Mouse (Mus musculus) fibroblast of lung, adult 2 months (primary cell): Measurements from ENCODE around the gene Ppp1r1b.
A peak's percentile ranks its signal among the peaks of the same experiment; 100 is the strongest.

Source experiments
- DNase-seq: peaks from one replicate; pipeline ENCODE4 v3.0.0-alpha.2; 2011; ENCODE audit warnings: low read depth

Ppp1r1b gene

DNA sequence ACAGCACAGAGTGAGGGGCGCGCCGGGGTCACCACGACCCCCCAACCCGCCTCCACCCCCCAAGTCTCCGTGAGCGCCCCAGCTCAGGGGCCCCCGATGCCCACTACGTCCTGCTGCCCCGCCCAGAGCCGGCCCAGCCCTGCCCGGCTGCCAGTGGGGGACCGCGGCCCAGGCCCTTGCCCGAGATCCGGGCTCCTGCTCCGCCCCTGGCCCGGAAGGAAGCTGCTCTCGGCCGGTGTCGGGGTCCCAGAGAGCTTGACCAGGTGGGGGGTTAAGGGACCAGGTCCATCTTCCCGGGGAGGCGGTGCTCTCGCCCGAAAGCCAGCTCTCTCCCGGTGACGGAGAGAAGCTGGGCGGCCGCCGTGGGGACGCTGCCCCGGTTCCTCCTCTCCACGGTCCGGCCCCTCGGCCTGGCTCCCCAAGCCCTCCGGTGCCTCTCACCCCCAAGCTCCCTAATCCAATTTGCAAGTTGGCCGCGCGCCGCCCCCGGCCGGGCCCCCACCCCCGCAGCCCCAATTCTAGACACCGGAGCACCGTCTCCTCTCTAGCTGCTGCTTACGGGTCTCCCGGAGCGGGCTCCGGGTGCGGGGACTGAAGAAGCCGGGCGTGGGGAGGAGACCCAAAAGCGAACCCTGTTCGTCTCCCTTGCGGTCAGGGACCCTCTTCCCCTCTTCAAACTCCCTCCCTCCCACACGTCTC, 19.7 kb upstream of the Ppp1r1b start:
- DNase-seq = no peak

DNA sequence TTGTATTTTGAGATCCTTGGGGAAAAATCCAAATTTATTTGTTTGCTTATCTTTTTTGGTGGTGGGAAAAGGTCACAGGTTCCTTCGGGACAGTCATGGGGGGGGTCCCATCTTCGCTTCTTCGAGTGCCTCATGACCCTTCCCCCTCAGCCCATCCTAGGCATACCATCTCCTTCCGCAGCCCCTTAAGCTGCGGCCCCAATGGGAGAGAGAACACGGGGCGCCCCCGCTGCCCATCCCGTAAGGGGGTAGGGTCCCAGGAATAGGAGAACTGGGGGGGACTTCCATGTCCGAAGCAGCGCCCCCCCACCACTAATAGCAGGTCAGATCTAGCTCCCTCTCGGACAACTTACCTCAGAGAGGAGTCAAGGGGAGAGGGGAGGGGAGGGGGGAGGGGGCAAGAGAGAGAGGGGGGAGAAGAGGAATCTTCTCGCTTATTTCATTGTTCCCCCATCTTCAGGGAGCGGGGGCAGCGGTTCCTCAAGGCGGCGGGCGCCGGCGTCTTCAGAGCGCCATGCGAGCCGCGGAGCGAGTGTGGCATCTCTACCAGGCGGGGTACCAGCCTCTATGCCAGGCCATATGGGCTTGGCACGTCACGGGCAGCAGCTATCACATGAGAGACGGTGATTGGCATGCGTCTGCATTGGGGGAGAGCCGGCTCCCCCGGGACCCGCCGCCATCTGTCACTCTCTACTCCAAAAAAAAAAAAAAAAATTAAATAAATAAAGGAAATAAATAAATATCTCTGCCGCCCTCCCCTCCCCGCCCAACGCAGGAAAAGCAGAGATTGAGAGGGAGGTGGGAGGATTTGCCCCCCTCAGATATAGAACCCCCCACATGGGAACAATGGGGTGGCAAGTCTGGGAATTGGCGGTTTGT, 18.9 kb upstream of the Ppp1r1b start, which contains the start of gene Neurod2:
Gene Neurod2 (minus strand): TSS at position 568 of the 879 bp plus-strand sequence.
- DNase-seq = no peak

DNA sequence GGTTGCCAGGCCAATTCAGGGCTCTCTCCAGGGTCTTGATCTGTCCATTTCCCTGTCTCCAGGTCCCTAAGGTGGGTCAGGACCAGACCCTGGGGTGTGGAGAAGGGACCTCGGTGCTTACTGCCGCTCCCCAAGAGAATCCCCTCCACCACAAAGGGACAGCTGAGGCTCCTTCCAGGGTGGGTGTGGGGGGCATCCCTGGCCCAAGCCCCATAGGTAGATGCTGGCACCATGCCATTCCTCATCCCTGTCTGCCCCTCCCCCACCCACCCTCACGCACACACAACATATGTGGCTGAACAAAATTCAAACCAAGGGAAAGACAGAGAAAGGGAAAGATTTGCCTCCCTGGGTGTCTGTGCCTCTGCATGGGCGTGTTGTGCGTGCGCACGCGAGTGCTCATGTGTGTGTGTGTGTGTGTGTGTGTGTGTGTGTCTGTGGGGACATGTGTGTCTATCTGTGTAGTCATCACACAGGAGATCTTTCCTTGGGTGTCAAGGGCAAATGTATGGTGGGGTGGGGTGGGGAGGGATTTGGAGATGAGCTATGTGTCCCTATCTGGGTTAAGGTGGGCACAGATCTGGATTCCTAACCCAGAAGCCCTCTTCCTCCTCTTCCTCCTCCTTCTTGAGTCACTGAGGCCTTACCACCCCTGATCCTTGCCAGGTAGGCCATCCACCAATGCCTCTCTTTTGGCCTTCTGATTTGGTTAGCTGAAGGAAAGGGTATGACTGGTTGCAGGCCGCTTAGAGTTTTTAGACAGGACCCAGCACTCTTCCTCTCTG, 18.1 kb upstream of the Ppp1r1b start:
- no peak for DNase-seq

DNA sequence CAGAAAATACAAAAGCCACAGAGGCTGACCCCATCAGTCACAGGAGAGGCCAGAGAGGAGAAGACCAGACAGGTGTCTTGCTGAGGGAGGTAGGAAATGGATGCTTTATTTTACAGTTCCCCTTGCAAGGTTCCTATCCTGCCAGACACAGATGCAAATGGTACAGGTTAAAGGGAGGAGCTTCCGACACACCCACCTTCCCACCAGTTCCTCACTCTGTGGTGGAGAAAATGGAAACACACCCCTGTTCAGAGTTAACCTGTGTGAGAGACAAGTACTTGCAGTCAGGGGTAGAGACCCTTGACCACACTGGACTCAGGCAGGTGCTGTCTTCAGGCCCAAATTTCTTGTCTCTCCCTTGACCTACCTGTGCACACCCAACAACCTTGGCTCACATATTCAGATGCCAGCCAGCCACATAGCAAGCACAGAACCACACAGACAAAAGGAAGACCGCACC, 17.4 kb upstream of the Ppp1r1b start:
- DNase-seq = no peak

DNA sequence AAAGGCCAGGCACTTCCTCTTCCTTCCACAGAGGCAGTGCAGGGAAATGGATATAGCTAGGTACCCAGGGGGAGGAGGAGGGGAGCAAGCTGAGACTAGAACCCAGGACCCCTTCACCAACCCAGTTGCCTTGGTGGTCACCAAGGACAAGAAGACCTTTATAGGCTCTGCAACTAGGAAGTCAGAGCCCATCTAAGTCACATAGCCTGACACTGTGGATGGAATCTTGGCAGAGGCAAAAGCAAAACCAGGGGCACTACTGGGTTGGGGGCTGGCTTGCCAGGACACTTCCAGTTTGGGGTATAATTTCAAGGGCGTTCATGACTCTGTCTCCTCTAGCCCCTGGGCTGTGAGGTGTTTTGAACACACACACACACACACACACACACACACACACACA, 16.8 kb upstream of the Ppp1r1b start:
- DNase-seq = no peak

DNA sequence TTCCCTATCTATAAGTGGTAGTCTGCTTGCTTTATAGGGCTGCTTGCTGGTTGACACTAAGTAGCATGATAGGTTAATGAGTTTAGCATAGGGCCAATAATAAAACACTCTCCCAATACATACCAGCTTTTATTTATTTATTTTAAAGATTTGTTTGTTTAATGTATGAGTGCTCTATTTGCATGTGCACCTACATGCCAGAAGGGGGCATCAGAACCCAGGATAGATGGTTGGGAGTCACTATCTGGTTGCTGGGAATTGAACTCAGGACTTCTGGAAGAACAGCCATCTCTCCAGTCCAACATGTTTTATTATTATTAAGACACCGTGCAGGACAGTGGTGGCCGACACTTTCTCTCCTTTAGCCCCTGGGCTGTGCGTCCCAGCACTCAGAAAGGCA, 16.0 kb upstream of the Ppp1r1b start:
- no peak for DNase-seq

DNA sequence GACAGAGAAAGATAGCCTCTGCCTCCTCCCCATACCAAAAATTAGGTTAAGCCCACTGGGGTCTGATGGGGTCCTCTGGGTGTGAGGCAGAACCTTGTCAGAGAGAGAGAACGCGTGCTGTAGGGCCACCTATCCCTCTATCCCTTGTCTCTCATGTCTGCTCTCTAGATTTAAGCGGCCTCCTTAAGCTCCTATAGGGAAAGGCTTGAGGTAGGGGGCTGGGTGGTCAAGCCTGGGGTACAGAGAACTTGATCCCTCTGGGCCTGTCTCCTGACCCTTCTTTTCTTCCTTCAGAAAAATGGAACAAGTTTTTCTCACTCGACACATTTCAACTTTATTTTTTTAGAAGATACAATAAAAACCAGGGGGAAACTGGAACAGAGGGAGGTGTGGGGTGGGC, 15.4 kb upstream of the Ppp1r1b start:
- DNase-seq = no peak

DNA sequence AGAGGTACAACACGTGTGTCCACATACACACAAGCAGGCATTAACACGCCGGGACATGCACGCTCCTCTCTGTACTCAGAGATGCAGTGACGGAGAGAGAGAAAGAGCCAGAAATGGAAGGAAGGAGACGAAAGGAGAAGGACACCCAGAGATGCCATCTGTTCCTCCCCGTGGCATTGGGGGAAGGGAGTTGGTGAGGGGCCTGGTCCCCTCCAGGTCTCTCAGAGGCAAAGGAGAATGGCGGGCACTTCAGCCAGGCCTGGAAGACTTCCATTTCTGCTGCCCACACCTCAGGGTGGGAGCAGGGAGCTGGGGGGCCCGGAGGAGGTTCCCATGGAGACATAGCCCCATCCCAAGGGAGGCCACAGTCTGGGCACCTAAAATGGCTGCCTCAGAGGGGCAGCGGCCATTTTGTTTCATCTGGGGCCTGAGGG, 14.9 kb upstream of the Ppp1r1b start:
- no peak for DNase-seq

DNA sequence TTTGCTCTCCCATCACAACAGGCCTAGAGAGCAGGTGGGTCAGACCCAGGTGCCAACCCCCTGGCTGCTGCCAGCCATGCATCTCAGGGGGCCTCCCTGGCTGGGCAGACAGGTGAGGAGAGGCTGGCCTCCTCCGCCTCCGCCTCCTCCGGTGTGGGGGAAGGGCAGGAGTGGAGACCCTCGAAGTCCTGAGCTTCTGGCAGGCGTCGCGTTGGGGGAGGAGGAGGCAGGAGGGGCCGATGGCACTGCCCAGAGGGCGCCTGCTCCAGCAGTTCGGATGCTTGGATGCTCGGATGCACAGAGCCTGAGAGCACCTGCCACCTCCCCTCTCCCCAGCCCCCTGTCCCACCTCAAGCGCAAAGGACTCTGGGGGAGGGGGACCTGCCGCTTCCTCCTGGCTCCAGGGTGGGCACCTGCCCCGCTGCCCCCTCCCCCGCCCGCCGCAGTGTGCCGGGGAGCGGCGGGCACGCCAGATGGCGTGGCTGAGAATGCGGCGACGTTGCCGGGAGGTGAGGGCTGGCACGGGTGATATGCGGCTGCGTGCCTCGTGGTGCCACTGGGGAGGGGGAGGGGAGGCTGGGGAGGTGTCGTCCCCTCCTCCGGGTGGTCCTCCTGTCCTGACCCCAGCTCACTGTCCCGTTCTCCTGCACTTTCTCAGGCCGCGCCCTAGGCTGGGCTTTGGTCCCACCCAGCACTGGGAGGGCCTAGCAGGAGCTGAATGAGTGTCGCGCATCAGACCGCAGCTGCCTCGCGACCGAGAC, 14.0 kb upstream of the Ppp1r1b start:
- no peak for DNase-seq

DNA sequence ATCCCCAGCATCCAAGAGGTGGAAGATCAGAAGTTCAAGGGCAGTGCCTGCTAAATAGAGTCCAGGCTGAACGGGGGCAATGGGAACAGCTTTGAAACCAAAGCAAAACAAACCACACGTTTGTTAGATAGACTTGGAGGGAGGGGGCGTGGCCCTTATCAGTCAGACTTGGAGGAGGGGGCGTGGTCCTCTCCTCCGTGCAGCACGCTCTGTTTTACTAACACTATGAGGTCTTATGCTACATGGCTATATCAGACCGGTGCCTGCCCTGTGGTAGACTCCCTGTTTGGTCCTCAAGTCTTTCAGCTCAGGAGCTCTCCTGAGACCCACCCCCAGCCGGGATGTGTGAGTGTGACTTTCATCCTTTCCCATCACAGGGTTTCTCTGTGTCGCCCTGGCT, 13.0 kb upstream of the Ppp1r1b start:
- no peak for DNase-seq

DNA sequence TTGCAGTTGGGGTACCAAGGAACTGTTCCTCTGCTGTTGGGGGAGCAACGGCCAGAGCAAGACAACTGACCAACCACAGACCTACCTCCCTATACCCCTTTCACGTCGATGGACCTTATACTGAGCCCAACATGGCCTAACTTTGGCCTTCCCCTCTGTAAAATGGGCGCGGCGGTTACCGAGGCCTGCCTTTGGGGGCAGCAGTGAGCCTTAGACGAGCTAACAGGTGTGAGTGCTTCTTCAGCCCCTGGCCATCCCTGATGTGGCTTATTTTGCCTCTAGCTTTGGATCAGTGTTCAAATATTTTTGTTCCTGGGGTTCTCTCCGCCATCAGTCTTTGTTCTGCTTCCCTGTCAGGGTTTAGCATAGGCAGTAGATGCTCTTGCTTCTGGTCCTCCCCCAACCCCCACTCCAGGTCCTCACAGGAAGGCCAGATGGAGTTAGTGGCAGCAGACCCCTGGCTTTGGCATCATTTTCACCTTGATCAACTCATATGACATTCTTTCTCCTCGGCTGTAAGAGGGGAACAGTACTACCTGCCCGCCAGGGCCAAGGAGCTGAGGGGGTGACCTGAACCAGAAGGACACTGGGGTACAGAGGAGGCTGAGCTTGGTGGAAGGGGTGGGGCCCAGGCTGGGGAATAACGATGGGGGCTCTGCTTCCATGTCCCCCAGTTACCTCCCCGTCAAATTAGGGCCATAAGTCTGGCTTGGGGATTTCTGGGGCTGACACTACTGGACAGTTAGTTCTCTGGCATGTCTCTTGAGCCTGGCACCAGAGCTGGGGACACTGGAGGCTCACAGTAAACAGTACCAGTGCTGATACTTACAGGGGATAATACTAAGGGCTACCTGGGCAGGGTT, 11.7 kb upstream of the Ppp1r1b start:
- DNase-seq = no peak

DNA sequence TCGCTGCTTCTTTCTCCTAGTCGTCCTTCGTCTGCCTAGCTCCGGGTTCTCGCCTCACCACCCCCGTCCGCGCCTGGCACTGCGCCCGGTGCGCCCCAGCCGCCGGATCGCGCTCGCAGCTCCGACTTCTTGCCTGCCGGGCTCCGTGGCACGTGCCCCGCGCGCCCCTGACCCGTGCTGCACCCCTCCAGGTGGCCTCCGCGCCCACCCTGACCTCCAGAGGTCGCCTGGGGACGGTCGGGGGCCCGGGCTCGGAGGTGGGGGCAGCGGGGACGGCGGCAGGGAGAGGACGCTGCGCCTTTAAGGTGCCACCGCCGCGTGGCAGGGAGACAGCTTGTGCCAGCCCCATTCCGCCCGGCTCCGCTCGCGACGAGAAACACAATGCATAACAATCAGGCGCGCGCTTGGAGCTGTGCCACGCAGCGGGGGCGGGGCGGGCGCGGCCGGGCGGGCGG, 9.7 kb upstream of the Ppp1r1b start:
- DNase-seq = no peak

DNA sequence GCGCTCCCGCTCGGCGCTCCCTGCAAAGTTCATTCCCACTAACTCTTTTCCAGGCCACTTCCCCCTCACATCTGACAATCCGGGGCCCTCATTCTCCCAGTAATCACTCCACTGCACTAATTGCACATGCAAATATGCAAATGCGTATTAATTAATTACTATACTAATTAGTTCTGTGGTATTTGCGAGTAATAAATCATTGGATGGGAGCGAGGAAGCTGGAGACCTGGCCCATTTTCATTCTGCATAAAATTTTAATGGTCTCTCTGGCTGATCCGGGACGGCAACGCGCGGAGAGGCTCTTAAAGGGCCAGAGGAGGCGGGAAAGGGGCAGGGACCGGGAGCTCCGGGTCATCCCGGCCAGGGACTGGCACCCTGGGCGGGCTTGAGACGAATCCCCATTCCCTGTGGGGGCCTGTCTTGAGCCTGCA, 9.1 kb upstream of the Ppp1r1b start:
- DNase-seq = no peak

DNA sequence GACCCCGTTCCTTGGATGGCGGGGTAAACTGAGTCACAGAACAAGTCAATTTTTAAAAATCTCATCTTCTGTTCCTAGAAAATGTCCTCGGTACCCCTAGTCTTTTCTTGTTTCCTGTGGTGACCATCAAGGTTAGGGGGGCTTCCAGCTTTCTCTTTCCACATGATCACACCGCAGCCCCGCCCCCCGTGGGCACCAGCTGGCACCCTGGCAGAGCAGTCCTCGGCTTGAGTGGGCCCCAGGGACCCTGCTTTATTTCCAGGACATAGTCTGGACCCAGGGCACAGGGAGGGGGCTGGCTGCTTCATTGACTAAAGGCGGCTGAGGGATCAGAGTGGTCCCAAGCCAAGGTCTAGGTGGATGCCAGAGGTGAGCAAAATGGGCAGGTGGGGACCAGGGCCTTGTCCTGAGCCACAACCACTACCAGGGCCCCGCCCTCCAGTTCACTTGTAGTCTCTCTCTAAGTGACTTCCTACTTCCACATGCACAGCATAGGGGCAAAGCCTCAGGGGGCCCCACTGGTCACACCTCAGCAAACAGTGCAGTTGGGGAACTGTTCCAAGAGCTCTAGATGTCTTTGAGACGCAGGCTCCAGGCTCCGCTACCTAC, 8.4 kb upstream of the Ppp1r1b start:
- DNase-seq = no peak

DNA sequence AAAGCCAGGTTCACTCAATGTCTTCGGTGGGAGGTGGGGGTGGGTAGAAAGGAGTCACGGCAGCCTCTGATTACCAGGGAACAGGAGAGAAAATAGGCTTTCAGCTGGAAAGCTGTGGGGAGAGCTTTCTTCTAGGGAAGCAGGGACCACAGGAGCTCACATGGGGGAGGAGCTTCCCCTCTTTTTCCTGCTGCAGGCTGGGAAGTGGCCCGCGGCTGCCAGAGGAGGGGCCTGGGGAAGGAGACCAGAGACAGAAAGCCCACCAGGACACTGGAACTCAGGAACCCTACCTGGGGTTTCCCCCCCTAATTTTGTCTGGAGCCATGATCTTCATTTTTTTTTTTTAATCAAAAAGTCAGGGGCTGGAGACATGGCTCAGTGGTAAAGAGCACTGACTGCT, 7.6 kb upstream of the Ppp1r1b start:
- no peak for DNase-seq

DNA sequence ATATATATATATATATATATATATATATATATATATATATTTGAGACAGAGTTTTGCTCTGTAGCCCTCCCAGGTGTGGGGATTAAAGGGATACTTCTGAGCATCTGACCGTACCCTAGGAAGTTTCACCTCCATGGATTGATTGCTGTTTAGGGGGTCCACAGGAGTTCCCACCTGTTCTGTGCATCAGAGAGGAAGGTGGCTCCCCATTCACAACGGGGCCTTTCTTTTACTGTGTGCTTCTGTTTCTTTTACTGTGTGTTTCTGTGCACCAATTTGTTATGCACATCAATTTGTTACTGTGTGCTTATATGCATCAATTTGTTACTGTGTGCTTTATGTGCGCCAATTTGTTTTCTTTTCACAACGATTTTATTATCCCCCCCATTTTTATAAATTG, 7.0 kb upstream of the Ppp1r1b start:
- no peak for DNase-seq

DNA sequence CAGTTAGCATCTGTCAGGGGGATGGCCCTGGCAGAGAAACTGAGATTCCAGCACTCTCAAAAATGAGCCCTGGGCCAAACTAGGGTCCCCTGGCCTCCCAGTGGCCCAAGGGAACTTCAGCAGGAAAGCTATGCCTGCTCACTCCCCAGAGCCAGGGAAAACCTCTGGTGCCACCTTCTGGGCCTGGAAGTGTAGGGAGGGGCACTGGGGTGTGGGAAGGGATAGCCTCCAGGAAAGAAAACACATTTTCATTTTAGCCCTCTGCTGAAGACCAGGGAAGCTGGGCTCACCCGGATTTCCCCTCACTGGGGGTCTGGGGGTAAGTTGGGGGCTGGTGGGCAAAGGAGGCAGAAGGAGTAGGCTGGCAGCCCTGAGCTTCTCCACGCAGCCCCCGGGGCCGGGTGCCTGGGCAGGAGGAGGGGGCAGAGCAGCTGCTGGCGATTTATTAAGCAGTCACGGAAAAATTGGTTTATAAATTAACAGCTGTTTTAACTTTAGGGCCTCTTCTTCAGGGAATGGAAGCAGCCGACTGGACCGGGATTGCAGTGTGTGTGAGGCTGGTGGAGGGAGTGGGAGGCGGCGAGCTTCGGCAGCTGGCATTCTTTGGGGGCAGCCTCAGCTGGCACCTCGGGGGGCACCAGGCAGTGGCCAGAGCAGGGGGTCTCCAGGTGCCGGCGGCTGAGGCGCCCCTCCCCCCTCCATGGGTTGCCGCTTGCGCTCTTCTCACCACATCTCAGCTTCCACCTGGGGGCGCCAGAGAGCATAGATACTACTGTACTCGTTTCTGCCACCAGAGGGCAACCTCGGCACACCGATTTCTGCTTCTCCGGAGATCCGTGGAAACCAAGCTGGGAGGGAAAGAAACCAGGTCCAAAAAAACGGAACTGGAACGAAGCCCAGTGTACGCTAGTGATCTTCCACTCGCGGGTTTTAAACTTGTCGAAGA, 5.9 kb upstream of the Ppp1r1b start:
- DNase-seq = peak; percentile 82

DNA sequence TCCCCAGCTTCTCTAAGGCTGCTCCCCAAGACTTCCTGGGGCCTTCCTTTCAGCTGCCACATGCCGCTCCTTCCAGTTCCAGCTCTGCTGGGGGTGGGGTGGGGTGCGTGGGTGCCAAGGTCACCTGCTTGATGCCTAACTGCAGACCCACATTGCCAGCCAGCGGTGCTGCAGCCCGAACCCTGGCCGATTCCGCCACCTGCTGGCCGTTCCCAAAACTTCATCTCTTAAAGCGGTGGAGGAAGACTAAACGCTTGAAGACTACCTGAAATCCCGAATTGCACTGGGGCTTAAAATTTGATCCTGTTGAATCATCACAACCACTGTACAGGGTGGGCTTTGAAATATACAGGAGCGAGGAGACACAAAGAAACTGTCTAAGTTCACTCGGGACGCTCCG, 3.0 kb upstream of the Ppp1r1b start:
- DNase-seq = no peak

DNA sequence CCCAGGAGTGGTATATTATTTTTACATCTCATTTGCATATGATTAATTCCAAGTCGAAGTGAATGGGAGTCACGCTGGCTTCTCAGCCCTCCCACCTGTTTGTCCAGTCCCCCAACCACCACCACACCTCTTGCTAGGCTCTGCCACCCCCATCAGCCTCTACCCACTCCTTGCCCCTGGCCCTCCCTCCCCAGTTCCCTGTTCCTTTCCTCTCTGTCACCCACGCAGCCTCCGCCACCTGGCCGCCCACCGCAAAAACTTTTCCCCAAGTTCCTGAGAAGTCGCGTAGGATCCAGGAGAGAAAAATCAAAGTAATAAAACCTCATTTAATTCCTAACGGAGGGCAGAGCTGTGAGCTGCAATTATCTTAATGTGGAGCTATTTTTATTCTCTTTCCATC, 2.0 kb upstream of the Ppp1r1b start:
- DNase-seq = no peak
